Mouse (Mus musculus): Measurements from ENCODE around the gene Limk2.
A peak's percentile ranks its signal among the peaks of the same experiment; 100 is the strongest.

Gene Limk2

DNA sequence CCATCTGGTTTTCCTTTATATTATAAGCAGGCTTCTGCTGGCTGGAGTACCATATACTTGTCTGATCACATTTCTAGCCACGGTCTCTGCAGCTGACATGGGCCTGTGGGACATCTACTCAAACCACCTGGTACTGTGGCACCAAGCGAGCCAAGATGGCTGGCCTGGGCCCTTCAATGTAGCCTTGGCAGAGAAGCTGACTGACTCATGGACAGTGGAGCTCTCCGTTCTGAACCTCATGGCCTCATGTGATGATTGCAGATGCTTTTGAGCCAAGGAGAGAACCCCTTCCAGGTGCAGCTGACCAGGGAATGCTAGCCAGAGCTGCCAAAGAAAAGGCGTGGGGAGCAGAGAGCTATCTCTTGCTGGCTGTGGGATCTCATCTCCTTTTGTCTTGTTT lies 103.2 kb downstream of the Limk2 start:
- no peak for DNase-seq (ENCODE audit: inconsistent age in 2 of 2, low spot score in 1 of 2)

- DNase-seq (ENCODE audit: inconsistent age in 2 of 2, low spot score in 1 of 2) = peak in 1 of 2 experiments; percentile 64
These were observed 106.2 kb downstream of the Limk2 start for GRCm38 (mm10) chr11:3302792-3303191.

DNA sequence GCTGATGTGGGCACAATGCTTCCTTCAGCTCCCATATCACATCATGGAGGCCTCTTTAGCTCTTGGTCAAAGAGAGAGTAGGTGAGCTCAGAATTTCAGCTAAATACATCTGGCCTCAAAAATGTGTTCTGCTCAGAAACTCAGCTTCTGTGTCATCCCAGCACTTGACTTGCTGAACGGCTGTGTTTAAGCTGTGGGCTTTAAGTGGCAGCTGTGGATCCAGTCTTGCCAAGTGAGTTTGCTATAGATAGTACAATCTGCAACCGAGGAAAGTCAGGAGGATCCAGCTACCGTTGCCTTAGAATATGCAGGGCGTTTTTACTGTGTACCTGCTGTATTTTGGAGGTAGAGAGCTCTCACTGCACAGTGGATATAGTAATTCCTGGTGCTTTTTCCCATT lies 106.6 kb downstream of the Limk2 start:
- DNase-seq (ENCODE audit: inconsistent age in 2 of 2, low spot score in 1 of 2) = no peak

- DNase-seq (ENCODE audit: inconsistent age in 2 of 2, low spot score in 1 of 2) = no peak
These were observed 107.9 kb downstream of the Limk2 start for GRCm38 (mm10) chr11:3301075-3301474.

DNA sequence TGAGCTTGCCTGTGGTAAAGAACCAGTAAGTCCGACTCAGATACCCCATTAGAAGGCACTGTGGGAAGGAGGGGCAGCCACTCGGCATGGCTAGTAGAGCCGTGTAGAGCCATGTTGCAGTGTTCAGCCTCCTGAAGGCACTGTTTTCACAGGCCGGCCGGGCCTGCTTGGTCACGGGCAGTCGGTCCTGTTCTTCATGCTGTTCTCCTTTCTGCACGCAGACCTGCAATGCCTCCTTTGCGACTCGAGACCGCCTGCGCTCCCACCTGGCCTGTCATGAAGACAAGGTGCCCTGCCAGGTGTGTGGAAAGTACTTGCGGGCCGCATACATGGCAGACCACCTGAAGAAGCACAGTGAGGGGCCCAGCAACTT lies 110.2 kb downstream of the Limk2 start:
- DNase-seq (ENCODE audit: inconsistent age in 2 of 2, low spot score in 1 of 2) = no peak

DNA sequence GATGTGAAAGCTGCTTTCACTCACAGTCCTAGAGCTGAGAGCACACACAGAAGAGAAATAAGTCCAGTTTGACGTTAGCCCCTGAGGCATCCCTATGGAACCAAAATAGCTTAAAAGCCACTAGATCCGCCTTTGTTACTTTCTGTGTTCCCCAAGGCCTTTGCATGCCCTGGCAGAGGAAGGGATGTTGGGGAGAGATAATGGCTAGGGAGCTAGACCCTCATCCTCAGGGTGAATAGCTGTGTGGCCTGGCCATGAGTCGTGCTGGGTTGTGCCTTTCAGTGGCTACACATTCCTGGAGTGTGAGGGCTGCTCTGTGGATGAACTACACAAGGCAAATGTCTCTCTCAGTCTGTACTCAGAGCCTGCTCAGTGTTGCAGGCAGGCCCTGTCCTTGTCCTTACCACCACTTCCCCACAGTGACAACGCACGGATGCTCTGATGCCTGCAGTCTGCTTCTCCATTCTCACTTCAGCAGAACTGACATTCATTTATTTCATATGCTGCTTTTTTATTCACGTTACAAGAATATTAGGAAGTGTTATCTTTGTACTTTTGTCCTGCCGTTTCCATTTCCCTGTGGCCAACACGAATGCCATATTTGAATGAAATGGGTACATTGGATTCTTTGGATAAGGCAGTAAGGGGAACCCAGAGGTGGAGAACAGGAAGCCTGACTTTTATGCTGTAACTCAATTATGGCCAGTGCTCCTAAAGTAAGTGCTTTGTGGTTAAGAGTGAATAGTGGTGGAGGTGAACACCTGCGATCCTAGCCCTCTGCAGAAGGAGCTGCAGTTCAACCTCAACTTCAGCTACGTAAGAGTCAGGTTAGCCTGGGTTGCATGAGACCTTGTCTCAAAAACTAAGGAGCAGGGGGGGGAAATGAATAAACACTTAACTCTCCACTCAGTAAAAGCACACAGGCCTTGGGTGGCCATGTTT lies 110.8 kb downstream of the Limk2 start:
- no peak for DNase-seq (ENCODE audit: inconsistent age in 2 of 2, low spot score in 1 of 2)

- no peak for DNase-seq (ENCODE audit: inconsistent age in 2 of 2, low spot score in 1 of 2)
These were observed 112.9 kb downstream of the Limk2 start for GRCm38 (mm10) chr11:3296056-3296455.

DNA sequence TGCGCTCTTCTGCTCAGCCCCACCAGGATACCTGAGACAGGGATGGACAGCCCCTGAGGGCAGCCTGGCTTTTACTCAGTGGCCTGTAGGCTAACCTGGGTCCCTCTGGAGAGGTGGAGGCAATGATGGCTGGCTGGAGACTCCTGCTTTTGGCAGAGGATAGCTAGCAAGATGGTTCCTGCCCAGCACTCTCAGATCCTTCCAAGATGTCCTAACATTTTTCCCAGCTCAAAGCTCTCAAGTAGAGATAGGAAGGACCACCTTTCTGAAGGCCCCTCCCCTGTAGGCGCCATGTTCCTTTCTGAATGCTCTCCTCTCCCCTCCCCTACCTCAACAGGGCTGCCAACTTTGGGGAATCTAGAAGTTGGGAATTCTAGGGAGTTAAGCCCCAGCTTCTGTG lies 114.3 kb downstream of the Limk2 start:
- no peak for DNase-seq (ENCODE audit: inconsistent age in 2 of 2, low spot score in 1 of 2)

All from adrenal gland, adult (tissue).